Mouse (Mus musculus) liver, embryonic 13.5 days (tissue): ENCODE measurements at regions not wholly inside any gene's neighbourhood (a gene's known extent, or its start where the extent isn't known, plus 50 kb on each side); places are given as distances from the start of the nearest gene placed in this dataset.

Experiments used
- ATAC-seq: fragments of 200-750 bp; cut with Nextera tagmentation; 2 replicates; pipeline ENCODE4 v1.8.0; 2017; ENCODE audit warnings: low read depth, mild to moderate bottlenecking, moderate number of reproducible peaks, moderate library complexity
- DNase-seq: peaks from one replicate; pipeline ENCODE4 v3.0.0; 2022
- H3K27ac ChIP-seq: fragments of 300-500 bp; sonication (generic); 2 replicates; pipeline ENCODE4 v1.5.1; 2015; ENCODE audit warnings: moderate library complexity, mild to moderate bottlenecking, inconsistent platforms
- H3K27me3 ChIP-seq: fragments of 300-500 bp; sonication (generic); 2 replicates; pipeline ENCODE4 v1.6.1; 2015; ENCODE audit warnings: mild to moderate bottlenecking, inconsistent platforms
- H3K36me3 ChIP-seq: fragments of 300-500 bp; sonication (generic); 2 replicates; pipeline ENCODE4 v1.6.1; 2015; ENCODE audit warnings: mild to moderate bottlenecking, inconsistent platforms
- H3K4me1 ChIP-seq: fragments of 300-500 bp; sonication (generic); replicated peaks from 2 replicates; pipeline ENCODE4 v1.6.1; 2015; ENCODE audit warnings: inconsistent platforms
- H3K4me2 ChIP-seq: fragments of 300-500 bp; sonication (generic); 2 replicates; pipeline ENCODE4 v1.6.1; 2015; ENCODE audit warnings: inconsistent platforms, mild to moderate bottlenecking, moderate library complexity
- H3K4me3 ChIP-seq: fragments of 300-500 bp; sonication (generic); replicated peaks from 2 replicates; pipeline ENCODE4 v1.5.1; 2015; ENCODE audit warnings: mild to moderate bottlenecking, inconsistent platforms
- H3K9ac ChIP-seq: fragments of 300-500 bp; sonication (generic); 2 replicates; pipeline ENCODE4 v1.6.1; 2015; ENCODE audit warnings: mild to moderate bottlenecking, inconsistent platforms
- H3K9me3 ChIP-seq: fragments of 300-500 bp; sonication (generic); replicated peaks from 2 replicates; pipeline ENCODE4 v1.6.1; 2016; ENCODE audit warnings: inconsistent platforms
- WGBS: fragments of 180-500 bp; shearing (Covaris S2); methylation state at CpG from one replicate; pipeline ENCODE4 v1.1.7; 2015; ENCODE audit not compliant: insufficient replicate concordance; 5-methylcytosine and 5-hydroxymethylcytosine counted together

DNA sequence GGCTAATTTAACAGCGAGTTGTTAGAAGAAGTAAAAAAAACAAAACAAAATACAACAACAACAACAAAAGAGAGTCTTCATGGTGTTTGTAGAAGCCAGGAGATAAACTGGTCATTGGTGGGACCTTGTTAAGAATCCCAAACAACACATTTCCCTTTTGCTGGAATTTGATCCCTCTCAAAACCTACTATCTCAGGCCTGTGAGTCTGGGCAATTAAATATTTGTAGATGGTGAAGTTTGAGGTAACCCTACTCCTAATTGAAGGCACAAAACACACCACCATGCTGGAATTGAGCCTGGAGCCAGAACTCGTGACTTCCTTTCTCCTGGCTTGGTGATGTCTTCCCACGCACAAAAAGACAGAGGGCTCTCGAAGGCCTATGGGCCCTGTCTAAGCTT lies 65.4 kb upstream of the Akt3 start:
- no peak for DNase-seq
- peak overlapping the region; percentile 63; the same call in 1 of the 2 replicates for H3K4me2 ChIP-seq
- H3K4me1 ChIP-seq = 0 out of 2 replicates have a peak, but pooled peaks cover 3% of the 10 kb centered on the region
- H3K27ac ChIP-seq = no peak overlapping the region
- H3K4me3 ChIP-seq = no peak overlapping the region
- H3K9ac ChIP-seq = no peak overlapping the region
- no peaks in the 10 kb centered on the region for H3K9me3 ChIP-seq
- 49% methylated on average over 4 of the region's 4 CpGs for WGBS
- H3K36me3 ChIP-seq = no peaks in the 10 kb centered on the region
- peaks cover 20% of the 10 kb centered on the region for H3K27me3 ChIP-seq
- ATAC-seq = no peak

DNA sequence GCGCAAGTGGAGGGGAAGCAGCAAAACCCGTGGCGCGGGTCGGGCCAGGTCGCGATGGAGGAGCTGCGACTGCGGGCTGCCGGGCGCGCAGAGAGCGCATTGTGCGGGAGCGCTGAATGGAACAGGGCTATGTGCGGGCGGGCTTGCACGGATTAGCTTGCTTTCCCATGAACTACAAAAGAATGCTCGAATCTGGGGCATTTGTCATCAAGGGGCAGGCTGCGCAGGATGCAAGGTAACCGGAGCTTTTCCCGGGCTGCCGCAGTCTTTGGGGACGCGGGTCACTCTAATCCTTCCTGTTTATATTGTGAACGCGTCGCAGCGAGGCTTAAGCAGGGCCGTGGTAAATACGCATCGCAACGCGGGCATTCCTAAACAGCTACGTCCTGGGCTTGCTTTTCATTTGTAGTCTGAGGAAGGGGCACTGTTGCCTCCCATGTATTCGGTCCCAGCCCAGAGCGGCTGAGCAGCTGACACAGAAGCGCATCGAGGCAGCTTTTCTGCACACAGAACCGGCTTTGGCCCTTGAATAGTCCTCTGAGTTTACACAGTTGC lies 64.8 kb upstream of the Akt3 start:
- DNase-seq (no peak), ATAC-seq (no peak)
- Histone ChIP-seq H3K4me3 (peak overlapping the region; percentile 48), H3K27ac (no peak overlapping the region), H3K36me3 (no peaks in the 10 kb centered on the region), H3K27me3 (peaks cover 20% of the 10 kb centered on the region), H3K4me2 (peak overlapping the region; percentile 63), H3K9ac (no peak overlapping the region), H3K4me1 (0 out of 2 replicates have a peak, but pooled peaks cover 3% of the 10 kb centered on the region), H3K9me3 (no peaks in the 10 kb centered on the region)
- 1% methylated on average over 40 of the region's 40 CpGs for WGBS

DNA sequence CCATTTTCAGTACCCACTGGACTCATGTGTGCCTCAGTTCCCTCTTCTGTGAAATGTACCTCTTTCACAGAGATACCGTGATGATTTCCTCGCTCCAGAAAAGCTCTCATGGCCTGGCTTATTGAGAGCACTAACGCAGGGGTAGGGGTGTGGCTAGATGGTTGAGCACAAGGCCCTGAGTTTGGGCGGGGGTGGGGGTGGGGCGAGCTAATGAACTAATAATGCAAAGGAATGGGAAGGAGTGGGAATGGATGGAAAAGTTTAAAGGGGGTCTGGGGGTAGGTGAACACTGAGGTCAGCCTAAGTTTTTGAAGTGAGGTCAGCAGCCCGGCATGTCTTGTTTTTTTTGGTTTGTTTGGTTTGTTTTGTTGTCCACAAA lies 64.3 kb upstream of the Akt3 start:
- 8% methylated on average over 6 of the region's 6 CpGs for WGBS
- H3K4me2 ChIP-seq = peak overlapping the region; percentile 63
- peaks cover 20% of the 10 kb centered on the region for H3K27me3 ChIP-seq
- no peak overlapping the region for H3K9ac ChIP-seq
- peak overlapping the region; percentile 48 for H3K4me3 ChIP-seq
- no peak for ATAC-seq
- DNase-seq = no peak
- H3K4me1 ChIP-seq = 0 out of 2 replicates have a peak, but pooled peaks cover 3% of the 10 kb centered on the region
- H3K27ac ChIP-seq = no peak overlapping the region
- H3K9me3 ChIP-seq = no peaks in the 10 kb centered on the region
- H3K36me3 ChIP-seq = no peaks in the 10 kb centered on the region

DNA sequence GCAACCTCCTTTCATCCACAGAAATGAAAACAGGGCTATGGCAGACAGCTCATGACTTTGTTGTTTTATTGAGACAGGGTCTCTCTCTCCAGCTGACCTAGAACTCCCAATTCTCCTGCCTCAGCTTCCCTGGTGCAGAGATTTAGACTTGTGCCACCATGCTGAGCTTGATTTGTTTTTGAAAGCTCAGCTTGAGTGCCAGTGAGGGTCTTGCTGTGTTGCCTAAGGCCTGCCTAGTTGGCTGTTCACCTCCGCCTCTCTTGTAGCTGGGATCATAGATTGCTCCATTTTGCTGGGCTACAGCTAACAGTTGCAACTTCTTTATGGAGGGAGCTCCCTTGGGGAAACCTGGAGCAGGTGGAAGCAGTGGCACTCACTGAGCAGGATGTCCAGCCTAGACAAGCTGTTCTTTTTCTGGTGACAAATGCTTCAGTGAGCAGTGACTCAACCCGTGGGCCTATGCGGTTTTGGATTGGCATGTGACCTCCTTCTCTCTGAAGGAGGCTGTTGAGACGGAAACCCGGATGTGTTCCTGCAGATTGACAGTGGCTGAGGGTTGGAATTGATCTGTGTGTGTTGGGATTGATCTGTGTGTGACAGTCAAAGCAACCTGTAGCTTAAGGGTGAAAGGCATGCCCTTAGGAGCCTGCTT lies 63.8 kb upstream of the Akt3 start:
- Histone ChIP-seq H3K4me3 (no peak overlapping the region), H3K27me3 (peaks cover 20% of the 10 kb centered on the region), H3K9ac (no peak overlapping the region), H3K36me3 (no peaks in the 10 kb centered on the region), H3K4me2 (no peak overlapping the region), H3K27ac (no peak overlapping the region), H3K4me1 (0 out of 2 replicates have a peak, but pooled peaks cover 3% of the 10 kb centered on the region), H3K9me3 (no peaks in the 10 kb centered on the region)
- WGBS = 23% methylated on average over 5 of the region's 5 CpGs
- no peak for DNase-seq
- ATAC-seq = no peak

DNA sequence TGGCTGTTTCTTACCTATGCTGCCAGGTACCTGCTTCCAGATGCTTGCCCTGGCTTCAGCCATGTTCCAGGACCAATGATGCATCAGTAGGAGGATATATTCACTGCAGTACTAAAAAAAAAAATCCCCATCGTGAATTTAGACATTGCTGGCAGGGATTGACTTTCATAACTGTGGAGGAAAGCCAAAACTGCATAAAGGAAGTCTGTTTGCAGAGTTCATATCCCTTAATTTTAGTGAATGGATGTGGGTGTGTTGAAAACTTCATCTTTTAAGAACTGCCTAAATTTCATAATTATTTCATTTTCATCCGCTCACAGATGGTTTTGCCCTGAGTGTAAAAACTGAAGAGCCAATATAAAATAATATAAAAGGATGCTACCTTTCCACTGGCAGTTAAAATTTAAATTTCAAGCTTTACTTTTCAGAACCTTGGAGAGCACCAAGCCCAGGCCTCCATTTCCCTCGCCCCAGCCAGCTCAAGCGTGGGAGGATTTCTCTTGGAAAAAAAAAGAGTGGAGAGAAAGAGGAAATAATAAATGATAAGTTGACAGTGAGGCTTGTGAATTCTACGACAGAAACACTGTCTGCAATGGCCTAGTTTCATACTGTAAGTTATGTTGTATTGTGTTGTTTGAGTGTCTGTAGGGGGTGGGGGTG lies 50.3 kb upstream of the Akt3 start:
- Histone ChIP-seq H3K4me2 (no peak overlapping the region), H3K27me3 (no peaks in the 10 kb centered on the region), H3K4me1 (no peaks in the 10 kb centered on the region), H3K27ac (no peak overlapping the region), H3K9ac (no peak overlapping the region), H3K36me3 (no peaks in the 10 kb centered on the region), H3K9me3 (no peaks in the 10 kb centered on the region), H3K4me3 (no peak overlapping the region)
- ATAC-seq = no peak
- 12% methylated on average over 5 of the region's 5 CpGs for WGBS
- no peak for DNase-seq
